Mouse (Mus musculus): Measurements from ENCODE around the gene Smim8.

Smim8 gene

DNA sequence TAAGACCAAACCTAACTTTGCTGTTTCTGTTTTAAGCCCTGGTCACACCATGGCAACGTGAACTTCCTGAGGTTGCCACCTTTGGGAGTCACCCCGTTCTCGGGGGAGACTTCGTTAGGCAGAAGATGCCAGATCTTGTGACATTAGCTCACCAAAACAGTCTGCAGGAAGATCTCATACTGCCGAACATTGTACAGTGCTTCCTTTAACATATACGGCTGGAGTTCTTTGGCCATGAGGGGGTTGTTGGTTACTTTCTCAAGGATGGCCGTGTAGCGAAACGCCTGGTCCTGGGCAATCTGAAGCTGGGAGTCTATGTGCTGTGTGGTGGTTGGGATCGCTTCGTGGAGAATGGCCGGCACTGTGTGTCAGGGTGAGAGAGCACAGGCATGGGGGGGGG is 58.8 kb downstream of the Smim8 start:
- no peak for DNase-seq (ENCODE audit: low spot score)

Data from left cerebral cortex, adult 11 months (tissue).